In the genomic region with DNA sequence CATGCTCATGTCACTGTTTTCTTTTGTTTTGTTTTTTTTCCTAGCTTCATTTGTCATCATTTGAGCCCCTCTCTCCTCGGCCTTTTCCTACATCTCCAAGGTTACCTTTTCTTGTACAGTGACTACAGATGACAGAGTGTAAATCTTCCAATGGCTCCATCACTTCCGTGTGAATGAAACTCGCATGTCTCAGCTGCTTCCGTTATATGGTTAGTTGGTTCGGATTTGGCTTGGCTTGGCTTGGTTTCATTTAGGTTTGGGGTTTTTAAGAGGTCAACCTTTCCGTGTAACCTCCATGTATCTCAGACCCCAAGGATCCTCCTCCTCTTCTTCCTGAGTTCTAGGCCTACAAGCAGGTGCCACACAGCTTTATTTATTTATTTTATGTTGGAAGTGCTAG, we compare ENCODE assay signal across 18 mouse cellular contexts.
A peak's percentile ranks its signal among the peaks of the same experiment; 100 is the strongest.
DNase-seq lines count a peak whose midpoint lies in the region; ATAC-seq and TF ChIP-seq lines count a peak whose summit lies in the region.
"Had no signal": no experiment of that assay in that cellular context is flagged by ENCODE, and none has a peak within 500 bp of the region (broad histone marks: within the 10 kb centered on the region; RNA-seq: fewer than 3 reads in every experiment).

No protein-coding gene starts in this region.

- no peak overlapping the region for H3K9ac ChIP-seq in embryonic facial prominence, embryonic 12.5 days
- H3K9ac ChIP-seq in heart, embryonic 14.5 days (ENCODE audit: low read length) = peak overlapping the region; percentile 89; the same call in 1 of the 2 replicates
- no peak overlapping the region for H3K9ac ChIP-seq in limb, embryonic 12.5 days (replicated peaks)
- H3K9ac ChIP-seq in hindbrain, postnatal 0 days (replicated peaks; ENCODE audit: low read length) = no peak overlapping the region
- H3K9ac ChIP-seq: neural tube, embryonic 12.5 days had no signal

- DNase-seq in embryonic facial prominence, embryonic 10.5 days (ENCODE audit: low spot score) = no peak
- DNase-seq in heart, adult 8-10 months (ENCODE audit: low spot score) = no peak
- DNase-seq in limb, embryonic 10.5 days (ENCODE audit: low spot score) = no peak
- no peak for DNase-seq in hindbrain, postnatal 0 days (ENCODE audit: low spot score)
- DNase-seq in gastrocnemius, postnatal 25 days = no peak
- DNase-seq: cerebellum, postnatal 25 days; gastrocnemius, postnatal 14 days; kidney, postnatal 10 days; lung, adult 18-20 months; right cerebral cortex, postnatal 25 days had no signal

- H3K4me2 ChIP-seq in embryonic facial prominence, embryonic 12.5 days (replicated peaks) = peak overlapping the region; percentile 90
- H3K4me2 ChIP-seq in heart, embryonic 14.5 days (ENCODE audit: low read length) = peak overlapping the region; percentile 96
- peak overlapping the region; percentile 95 for H3K4me2 ChIP-seq in limb, embryonic 12.5 days
- H3K4me2 ChIP-seq in hindbrain, postnatal 0 days (ENCODE audit: low read depth, low read length) = peak overlapping the region; percentile 98
- H3K4me2 ChIP-seq: neural tube, embryonic 12.5 days had no signal

- no peak for TF ChIP-seq CTCF in hindbrain, postnatal 0 days (IDR thresholded peaks at IDR 0.05; ENCODE audit: low read depth)

- H3K4me1 ChIP-seq in embryonic facial prominence, embryonic 12.5 days = peaks cover 16% of the 10 kb centered on the region; the same call in 1 of the 2 replicates
- peaks cover 45% of the 10 kb centered on the region for H3K4me1 ChIP-seq in embryonic facial prominence, embryonic 10.5 days
- H3K4me1 ChIP-seq in heart, embryonic 14.5 days (ENCODE audit: control insufficient read depth in 2 of 2, insufficient read depth in 2 of 2, low read length in 2 of 2) = peaks cover 5 to 33% of the 10 kb centered on the region in 2 experiments
- H3K4me1 ChIP-seq in limb, embryonic 12.5 days (replicated peaks) = no peaks in the 10 kb centered on the region; the same call in 1 of the 2 replicates
- peaks cover 22% of the 10 kb centered on the region for H3K4me1 ChIP-seq in limb, embryonic 10.5 days
- H3K4me1 ChIP-seq in hindbrain, postnatal 0 days (ENCODE audit: insufficient read depth, low read length) = peaks cover 4% of the 10 kb centered on the region; the same call in 1 of the 2 replicates

- no peaks in the 10 kb centered on the region for H3K9me3 ChIP-seq in embryonic facial prominence, embryonic 12.5 days
- no peaks in the 10 kb centered on the region for H3K9me3 ChIP-seq in embryonic facial prominence, embryonic 10.5 days
- H3K9me3 ChIP-seq in heart, embryonic 14.5 days (ENCODE audit: control insufficient read depth, low read length) = no peaks in the 10 kb centered on the region
- no peaks in the 10 kb centered on the region for H3K9me3 ChIP-seq in limb, embryonic 12.5 days
- H3K9me3 ChIP-seq in limb, embryonic 10.5 days (replicated peaks) = no peaks in the 10 kb centered on the region
- H3K9me3 ChIP-seq in hindbrain, postnatal 0 days (ENCODE audit: low read length) = no peaks in the 10 kb centered on the region
- H3K9me3 ChIP-seq: neural tube, embryonic 12.5 days had no signal

- ATAC-seq in embryonic facial prominence, embryonic 12.5 days (ENCODE audit: insufficient number of reproducible peaks, insufficient read depth, low FRiP score, low TSS enrichment) = no peak
- ATAC-seq in heart, embryonic 14.5 days (ENCODE audit: insufficient number of reproducible peaks, insufficient read depth, low FRiP score, low read depth) = no peak
- ATAC-seq in limb, embryonic 12.5 days (ENCODE audit: insufficient number of reproducible peaks, insufficient read depth, low FRiP score, low TSS enrichment, low read depth) = no peak
- ATAC-seq in hindbrain, postnatal 0 days = no peak
- ATAC-seq: inflammation-experienced regulatory T-cells, adult 6 months; midbrain, embryonic 16.5 days; Patski had no signal

- H3K36me3 ChIP-seq in embryonic facial prominence, embryonic 12.5 days = no peaks in the 10 kb centered on the region
- H3K36me3 ChIP-seq in embryonic facial prominence, embryonic 10.5 days (replicated peaks) = no peaks in the 10 kb centered on the region
- H3K36me3 ChIP-seq in heart, embryonic 14.5 days (ENCODE audit: control insufficient read depth, insufficient read depth, low read length) = 0 out of 2 replicates have a peak, but pooled peaks cover 5% of the 10 kb centered on the region
- no peaks in the 10 kb centered on the region for H3K36me3 ChIP-seq in limb, embryonic 12.5 days
- no peaks in the 10 kb centered on the region for H3K36me3 ChIP-seq in limb, embryonic 10.5 days
- H3K36me3 ChIP-seq in hindbrain, postnatal 0 days (ENCODE audit: insufficient read depth, low read length) = no peaks in the 10 kb centered on the region
- H3K36me3 ChIP-seq: neural tube, embryonic 12.5 days had no signal

- 89% methylated on average over 6 of the region's 6 CpGs for WGBS in embryonic facial prominence, embryonic 12.5 days
- 87% methylated on average over 6 of the region's 6 CpGs for WGBS in embryonic facial prominence, embryonic 10.5 days
- WGBS in heart, embryonic 14.5 days = 85% methylated on average over 6 of the region's 6 CpGs
- 88% methylated on average over 6 of the region's 6 CpGs for WGBS in limb, embryonic 12.5 days
- 89% methylated on average over 6 of the region's 6 CpGs for WGBS in limb, embryonic 10.5 days
- 88% methylated on average over 6 of the region's 6 CpGs for WGBS in hindbrain, postnatal 0 days

- no peaks in the 10 kb centered on the region for H3K27me3 ChIP-seq in embryonic facial prominence, embryonic 12.5 days
- H3K27me3 ChIP-seq in embryonic facial prominence, embryonic 10.5 days (replicated peaks; ENCODE audit: low read depth, poor library complexity, severe bottlenecking) = peaks cover 41% of the 10 kb centered on the region
- H3K27me3 ChIP-seq in heart, embryonic 14.5 days (ENCODE audit: control insufficient read depth, insufficient read depth, low read length) = peaks cover 10% of the 10 kb centered on the region; the same call in 1 of the 2 replicates
- peaks cover 16% of the 10 kb centered on the region for H3K27me3 ChIP-seq in limb, embryonic 12.5 days
- H3K27me3 ChIP-seq in limb, embryonic 10.5 days (ENCODE audit: low read depth, poor library complexity, severe bottlenecking) = peaks cover 40% of the 10 kb centered on the region
- no peaks in the 10 kb centered on the region for H3K27me3 ChIP-seq in hindbrain, postnatal 0 days (ENCODE audit: insufficient read depth, low read length)

- H3K4me3 ChIP-seq in embryonic facial prominence, embryonic 12.5 days = no peak overlapping the region
- H3K4me3 ChIP-seq in embryonic facial prominence, embryonic 10.5 days = no peak overlapping the region; the same call in 1 of the 2 replicates
- H3K4me3 ChIP-seq in heart, embryonic 14.5 days (ENCODE audit: control insufficient read depth in 1 of 2, insufficient read depth in 1 of 2, low read depth in 1 of 2, low read length in 2 of 2) = peak overlapping the region; percentile 3 to 82; a peak in 3 of 4 replicates
- H3K4me3 ChIP-seq in limb, embryonic 12.5 days (replicated peaks) = no peak overlapping the region
- no peak overlapping the region for H3K4me3 ChIP-seq in limb, embryonic 10.5 days
- no peak overlapping the region for H3K4me3 ChIP-seq in hindbrain, postnatal 0 days (ENCODE audit: low read length)
- H3K4me3 ChIP-seq: left cerebral cortex, adult 2 months; neural tube, embryonic 12.5 days had no signal

- no peak overlapping the region for H3K27ac ChIP-seq in embryonic facial prominence, embryonic 12.5 days
- H3K27ac ChIP-seq in embryonic facial prominence, embryonic 10.5 days (replicated peaks) = no peak overlapping the region
- no peak overlapping the region for H3K27ac ChIP-seq in heart, embryonic 14.5 days (replicated peaks in 1 of 2; ENCODE audit: control insufficient read depth in 1 of 2, insufficient read depth in 1 of 2, low read depth in 2 of 2, low read length in 2 of 2)
- no peak overlapping the region for H3K27ac ChIP-seq in limb, embryonic 12.5 days
- H3K27ac ChIP-seq in limb, embryonic 10.5 days = no peak overlapping the region
- H3K27ac ChIP-seq in hindbrain, postnatal 0 days = no peak overlapping the region
- H3K27ac ChIP-seq: left cerebral cortex, adult 2 months; neural tube, embryonic 12.5 days had no signal

Comparison
In these comparisons a context has a peak if more than half of its experiments do, and no peak if none do; other contexts are left out.
1. H3K4me3 ChIP-seq: peak in heart, embryonic 14.5 days (2 of 2); none in embryonic facial prominence, embryonic 12.5 days (single experiment), embryonic facial prominence, embryonic 10.5 days (single experiment), limb, embryonic 12.5 days (single experiment), limb, embryonic 10.5 days (single experiment) and hindbrain, postnatal 0 days (single experiment).
2. Peak in every context shown above with its lines, with median percentiles within 50 percentile points of each other: H3K4me2 ChIP-seq.